Mouse (Mus musculus): ENCODE measurements around the gene Ablim1.

Gene Ablim1

DNA sequence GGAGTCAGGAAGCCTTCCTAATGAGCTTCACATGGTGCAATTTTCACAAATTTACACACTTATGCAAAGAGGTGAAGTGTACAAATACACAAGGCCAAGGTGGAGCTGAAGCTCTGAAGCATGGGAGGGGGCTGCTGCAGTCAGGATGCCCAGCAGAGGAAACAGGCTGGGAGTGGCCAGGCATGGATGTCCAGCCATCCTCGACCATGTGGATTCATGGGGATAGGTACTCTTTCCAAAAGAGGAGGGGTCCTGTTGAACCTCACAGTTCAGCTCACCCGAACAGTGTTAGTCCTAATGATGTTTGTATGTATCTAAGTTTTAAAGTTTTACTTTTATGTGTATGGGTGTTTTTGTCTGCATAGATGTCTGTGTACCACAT lies 190.6 kb downstream of the Ablim1 start:
- DNase-seq (ENCODE audit: low read depth): no peak

DNA sequence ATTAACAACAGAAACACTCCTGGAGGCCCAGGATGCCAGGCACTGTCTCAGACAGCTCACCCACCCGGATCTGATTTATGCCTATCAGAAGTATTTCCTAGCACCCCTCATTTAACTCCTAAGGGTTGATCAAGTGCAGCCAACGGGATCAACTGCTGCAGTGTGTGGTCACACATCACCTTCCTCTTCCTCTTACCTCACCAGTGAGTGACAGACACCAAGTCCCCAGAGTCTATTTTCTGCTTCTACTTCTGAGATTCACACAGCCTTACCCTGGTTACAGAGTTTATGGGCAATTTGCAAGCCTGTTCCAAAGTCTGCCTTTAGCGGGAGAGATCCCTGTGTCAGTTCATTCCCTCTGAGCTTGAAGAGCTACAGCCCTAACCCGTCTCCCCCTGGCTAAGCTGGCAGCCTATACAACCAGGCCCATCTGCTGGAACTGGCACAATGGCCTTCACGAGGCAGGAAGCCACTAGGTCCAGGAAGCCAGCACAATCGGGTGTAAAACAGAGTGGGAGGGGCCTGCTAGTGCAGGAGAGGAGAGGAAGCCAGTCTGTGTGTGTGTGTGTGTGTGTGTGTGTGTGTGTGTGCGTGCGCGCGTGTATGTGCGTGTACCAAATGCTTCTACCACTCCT lies 191.1 kb downstream of the Ablim1 start:
- DNase-seq (ENCODE audit: low read depth): no peak

DNA sequence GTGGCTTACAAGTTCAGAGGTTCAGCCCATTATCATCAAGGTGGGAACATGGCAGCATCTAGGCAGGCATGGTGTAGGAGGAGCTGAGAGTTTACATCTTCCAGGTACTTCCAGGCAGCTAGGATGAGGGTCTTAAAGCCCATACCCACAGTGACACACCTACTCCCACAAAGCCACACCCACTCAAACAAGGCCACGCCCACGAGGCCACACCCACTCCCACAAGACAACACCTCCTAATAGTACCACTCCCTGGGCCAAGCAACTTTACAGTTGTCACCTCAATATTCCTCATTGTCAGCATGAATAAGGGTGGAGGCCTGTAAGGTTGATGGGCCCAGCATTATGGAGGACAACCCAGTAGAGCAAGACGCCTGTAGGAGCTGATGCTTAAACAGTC lies 192.5 kb downstream of the Ablim1 start:
- no peak for DNase-seq (ENCODE audit: low read depth)

DNA sequence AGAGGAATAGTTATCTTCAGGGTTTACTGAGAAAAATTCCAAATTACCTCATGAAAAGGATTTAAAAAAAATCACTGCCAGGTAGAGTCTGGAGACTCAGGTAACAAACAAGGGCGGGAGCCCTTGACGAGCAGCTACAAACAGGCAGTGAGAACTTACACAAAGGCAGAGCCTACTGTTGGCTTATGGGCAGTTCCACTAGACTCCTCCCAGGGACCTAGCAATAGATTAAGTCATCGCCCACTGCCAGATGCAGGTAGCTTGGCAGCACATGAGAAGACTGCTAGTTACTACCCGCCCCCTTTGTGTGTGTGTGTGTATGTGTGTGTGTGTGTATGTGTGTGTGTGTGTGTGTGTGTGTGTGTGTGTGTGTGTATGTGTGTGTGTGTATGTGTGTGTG lies 193.7 kb downstream of the Ablim1 start:
- DNase-seq (ENCODE audit: low read depth): no peak

DNA sequence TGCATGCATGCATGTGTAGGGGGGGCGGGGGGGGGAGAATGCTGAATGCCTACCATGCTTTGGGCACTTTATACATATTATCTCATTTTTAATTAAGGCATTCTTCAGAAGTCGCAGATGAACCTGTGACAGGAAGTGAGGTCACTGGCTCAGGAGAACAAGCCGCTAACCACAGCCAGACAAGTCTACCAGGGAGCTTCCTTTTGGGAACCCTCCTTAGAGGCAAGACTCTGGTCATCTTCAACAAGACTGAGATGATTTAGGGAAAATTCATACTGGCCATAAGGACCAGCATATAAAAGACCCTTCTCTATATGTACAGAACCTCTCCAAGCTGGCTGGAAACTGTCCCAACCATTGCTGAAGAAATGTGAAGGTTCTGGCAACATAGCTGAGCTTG lies 195.1 kb downstream of the Ablim1 start:
- no peak for DNase-seq (ENCODE audit: low read depth)

DNA sequence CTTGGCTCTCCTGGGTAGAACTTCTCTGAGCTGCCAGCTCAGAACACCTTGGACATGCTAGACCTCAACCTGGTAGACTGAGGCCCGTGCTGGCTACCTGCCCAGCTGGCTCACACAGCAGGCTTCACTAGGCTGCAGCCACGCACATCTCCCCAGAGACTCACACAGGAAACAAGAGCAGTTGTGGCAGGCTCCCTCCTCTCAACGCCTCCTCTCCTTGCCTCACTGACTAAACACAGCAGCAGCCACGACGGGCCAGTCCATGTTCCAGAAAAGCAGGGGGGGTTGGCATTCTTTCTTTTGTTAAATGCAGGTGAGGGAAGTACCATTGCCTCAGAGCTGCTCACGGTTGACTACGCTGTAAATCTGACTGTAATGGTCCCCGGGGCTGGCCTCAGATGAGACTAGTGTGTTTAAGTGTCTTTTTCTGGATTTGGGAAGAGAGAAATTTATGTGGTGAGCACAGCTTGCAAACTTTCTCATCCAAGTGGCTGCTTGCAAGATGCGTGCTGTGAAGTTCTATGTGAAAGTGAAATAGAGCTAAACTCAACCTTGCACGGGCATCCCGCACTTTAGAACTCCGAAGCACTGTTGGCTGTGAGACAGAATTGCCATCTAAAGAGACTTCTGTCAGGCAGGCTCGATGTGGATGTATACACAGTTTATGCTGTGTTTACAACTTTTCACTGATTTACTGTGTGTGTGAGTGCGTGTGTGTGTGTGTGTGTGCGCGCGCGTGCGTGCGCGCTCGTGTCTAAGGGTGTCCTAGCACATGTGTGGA lies 195.7 kb downstream of the Ablim1 start:
- DNase-seq (ENCODE audit: low read depth): no peak

DNA sequence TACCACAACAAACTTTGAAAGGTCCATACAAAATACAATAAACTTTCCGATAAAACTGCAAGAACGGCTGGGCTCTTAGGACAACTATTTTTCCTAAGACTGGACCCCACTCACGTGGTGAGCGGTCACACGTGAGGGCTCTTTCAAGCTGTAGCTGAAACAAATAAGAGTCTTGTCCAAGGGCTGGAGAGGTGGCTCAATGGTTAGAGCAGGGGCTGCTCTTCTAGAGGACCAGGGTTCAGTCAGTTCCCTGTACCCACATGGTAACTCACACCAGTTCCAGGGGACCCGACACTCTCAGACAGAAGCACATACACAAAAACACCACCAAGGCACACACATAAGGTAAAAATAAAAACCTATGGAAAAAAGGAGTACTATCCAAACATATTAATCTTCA lies 197.0 kb downstream of the Ablim1 start:
- DNase-seq (ENCODE audit: low read depth): no peak

DNA sequence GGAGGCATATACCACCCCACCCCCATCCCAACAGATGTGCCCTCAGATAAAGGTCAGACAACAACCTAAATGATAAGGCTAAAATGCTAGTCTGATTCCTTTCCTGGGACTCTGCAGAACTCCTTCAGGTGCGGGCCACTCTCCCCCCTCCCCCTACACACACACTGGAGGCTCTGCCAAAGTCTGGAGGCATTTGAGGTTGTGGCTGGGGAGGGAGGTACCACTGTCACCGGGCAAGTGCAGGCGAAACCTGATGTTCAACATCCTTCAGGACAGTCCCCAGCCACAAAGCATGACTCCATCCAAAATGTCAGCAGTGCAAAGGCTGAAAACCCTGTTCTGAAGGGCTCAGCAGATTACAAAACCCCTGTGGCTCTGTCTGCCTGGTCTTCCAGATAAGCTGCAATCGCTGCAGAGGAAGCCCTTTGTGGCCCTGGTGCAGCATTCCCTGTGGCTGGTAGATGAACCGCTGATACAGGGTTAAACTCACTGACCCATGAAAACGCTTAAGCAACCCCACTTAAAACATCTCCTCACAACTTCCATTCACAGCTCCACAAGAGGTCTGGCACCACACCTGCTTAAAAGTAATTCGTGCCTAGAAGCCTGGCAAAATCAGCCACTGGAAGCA lies 197.7 kb downstream of the Ablim1 start:
- no peak for DNase-seq (ENCODE audit: low read depth)

DNA sequence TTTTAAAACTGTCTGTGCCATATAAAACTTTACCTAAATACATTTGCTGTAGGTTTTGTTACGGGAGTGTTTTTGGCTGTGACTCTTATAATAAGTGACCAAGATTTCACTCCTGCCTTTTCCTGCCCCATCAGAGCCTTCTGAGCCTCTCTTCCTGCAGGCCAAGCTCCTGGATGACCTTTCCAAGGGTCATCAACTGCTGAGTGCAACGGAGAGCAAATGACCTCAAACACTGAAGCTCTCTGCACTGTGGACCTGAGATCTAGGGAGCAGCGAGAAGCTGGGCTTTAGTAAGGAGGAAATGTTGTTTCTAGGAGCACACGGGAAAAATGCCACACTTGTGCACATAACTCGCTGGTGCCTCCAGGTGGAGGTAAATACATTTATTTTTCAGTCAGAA lies 199.0 kb downstream of the Ablim1 start:
- no peak for DNase-seq (ENCODE audit: low read depth)

DNA sequence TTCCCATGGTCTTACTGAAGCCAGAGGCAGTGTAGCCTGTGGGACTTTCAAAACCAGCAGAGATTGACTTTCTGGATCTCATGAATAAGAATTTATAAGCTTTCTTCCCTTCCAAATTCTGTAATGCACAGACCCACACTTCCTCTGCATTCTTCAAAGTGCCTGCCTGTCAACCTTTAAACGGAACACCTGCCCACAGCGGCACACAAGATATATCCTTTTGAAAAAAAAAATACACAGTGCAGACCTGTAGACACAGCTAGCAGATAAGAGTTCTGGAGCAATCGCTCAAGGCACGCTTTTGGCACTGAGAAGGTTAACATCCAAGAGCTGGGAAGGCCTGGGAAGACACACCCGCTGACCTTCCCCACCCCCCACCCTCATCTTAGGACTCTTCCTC lies 199.8 kb downstream of the Ablim1 start:
- DNase-seq (ENCODE audit: low read depth): no peak

DNA sequence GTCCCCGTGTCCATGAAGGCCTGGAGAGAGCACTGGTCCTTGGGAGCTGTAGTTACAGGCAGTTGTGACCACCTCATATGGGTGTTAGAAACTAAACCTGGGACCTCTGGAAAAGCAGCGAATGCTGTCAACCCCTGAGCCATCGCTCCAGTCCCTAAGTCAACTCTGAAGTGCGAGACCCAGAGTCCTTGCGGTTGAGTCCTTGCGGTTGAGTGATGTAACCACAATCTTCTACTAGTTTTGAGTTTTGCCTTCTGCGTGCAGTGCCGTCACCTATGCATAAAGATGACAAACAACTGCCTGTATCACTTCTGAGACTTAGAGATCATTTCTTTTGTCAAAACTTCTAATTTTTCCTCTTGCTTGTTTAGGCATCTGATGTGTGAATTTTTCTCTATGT lies 200.7 kb downstream of the Ablim1 start:
- no peak for DNase-seq (ENCODE audit: low read depth)

DNA sequence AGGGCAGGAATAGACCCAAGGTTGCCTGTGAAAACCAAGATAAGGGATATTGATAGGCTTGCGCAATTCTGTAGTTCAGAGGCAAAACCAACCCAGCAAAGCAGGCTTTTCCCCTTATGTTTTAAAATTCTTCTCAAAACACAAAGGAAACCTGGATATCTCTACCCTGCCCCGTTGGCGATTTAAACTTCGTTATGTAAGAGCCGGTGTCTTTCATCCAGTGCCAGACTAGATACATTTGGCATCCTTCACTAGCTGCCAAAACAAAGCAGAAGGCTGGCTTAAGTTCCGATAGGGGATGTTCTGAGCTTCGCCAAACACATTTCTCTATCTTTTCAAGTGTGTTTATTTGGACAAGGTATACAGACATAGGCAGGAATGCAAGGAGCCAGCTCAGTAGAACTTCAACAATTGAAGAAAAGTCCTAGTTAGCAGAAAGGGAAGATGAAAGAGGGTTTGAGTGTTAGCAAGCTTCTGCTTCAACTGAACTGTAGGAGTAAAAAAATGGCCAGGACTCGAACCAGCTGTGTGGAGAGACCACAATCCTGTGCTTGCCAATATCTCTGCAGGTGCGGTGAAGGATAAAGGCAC lies 201.8 kb downstream of the Ablim1 start:
- no peak for DNase-seq (ENCODE audit: low read depth)

DNA sequence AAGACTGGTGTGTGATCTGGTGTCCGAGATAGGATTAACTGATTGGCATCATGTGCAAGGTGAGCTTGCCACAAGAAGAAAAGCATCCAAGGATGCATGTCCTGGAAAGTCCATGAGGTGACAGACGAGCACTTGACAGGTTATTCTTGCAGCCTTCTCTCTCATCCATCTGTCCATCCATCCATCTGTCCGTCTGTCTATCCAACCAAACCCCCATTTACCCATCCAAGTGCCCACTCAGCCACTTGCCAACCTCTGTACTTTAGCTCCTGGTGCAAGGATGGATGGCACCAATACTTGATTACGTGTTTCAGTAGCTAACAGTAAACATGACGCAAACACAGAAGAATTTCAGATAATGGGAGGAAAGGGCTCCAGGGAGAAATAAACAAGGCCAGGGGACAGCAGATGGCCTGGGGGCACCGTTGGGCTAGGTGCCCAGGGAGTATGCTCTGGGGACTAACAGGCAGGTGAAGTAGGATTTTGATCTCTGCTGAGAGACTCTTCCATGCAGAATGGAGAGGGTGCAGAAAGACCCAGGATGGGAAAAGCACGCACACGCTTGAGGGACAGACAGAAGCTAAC lies 202.4 kb downstream of the Ablim1 start:
- no peak for DNase-seq (ENCODE audit: low read depth)

DNA sequence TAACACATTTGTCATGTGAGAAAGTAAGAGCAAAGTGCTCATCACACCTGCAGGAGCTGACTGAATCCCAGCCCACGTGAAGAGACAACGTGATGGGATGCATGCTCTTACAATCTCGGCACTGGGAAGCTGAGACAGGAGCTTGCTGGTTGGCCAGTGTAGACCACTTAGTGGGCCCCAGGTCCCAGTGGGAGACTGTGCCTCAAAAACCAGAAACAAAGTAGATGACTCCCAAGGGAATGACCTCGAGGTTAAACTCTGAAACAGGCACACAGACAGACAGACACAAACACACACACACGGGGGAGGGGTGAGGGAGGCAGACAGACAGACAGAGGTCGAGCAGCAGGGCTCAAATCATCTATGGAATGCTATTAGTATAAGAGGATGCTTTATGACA lies 203.4 kb downstream of the Ablim1 start:
- DNase-seq (ENCODE audit: low read depth): no peak

DNA sequence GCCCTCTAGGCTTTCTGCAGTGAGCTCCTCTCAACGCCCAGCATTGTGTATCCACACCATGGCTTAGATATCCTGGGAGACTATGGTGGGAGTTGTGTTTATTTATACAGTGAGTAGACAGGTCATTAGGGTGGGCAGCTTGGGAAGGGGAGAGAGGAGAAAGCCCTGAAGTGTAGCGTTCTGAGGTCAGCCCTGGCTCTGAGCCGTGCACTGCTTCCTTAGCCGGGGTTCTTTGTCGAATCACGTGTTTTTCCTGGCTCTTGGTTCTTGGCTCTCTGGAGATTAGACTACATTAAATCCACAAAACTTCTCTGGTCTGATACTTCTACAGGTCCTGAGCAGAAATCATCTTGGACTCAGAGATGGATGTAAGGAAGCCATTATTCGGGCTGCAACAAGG lies 205.1 kb downstream of the Ablim1 start:
- DNase-seq (ENCODE audit: low read depth): no peak

DNA sequence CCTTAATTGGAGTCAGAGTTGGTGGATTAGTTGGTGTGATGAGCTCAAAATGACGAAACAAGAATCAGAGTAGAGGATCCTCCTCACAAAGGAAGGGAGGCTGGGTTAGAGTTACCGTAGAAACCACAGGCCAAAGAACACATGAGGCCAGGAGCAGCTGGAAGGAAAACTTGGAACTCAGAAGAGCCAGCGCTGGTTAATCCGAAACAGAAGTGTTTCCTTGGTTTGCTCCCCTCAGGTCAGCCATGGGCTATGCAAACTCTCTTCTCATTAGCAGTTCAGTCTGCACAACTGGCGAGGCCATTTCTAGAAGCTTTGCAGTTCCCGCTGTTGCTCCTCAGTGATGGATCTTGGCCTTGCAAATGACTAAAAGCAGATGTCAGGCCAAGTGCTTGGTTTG lies 208.2 kb downstream of the Ablim1 start:
- no peak for DNase-seq (ENCODE audit: low read depth)

DNA sequence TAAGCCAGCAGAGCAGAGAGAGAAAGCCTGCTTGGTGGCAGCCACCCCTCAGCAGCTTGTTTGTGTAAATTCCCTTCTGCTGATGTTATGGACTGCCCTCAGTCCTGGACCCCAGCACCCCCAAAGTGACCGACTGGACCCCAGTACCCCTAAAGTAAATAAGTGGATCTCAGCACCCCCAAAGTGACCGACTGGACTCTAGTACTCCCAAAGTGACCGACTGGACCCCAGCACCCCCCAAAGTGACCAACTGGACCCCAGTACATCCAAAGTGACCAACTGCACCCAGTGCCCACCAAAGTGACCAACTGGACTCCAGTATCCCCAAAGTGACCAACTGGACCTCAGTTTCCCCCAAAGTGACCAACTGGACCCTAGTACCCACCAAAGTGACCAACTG lies 208.7 kb downstream of the Ablim1 start:
- no peak for DNase-seq (ENCODE audit: low read depth)

DNA sequence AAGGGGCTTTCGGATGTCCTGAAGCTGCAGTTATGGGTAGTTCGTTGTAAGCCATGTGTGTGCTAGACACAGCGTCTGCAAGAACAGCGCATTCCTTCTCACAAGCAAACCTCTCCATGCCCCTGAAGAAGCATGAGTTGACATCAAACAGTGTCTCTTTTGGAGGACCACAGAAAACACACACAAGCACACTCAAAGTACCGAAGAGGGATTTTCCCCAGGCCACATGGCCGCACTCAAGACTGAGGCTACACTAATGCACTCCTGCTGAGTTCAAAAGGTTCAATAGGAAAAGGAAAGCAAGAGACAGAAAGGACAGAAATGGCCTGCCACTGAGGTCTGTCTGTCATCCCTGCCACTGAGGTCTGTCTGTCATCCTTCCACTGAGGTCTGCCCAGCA lies 209.6 kb downstream of the Ablim1 start:
- DNase-seq (ENCODE audit: low read depth): no peak

DNA sequence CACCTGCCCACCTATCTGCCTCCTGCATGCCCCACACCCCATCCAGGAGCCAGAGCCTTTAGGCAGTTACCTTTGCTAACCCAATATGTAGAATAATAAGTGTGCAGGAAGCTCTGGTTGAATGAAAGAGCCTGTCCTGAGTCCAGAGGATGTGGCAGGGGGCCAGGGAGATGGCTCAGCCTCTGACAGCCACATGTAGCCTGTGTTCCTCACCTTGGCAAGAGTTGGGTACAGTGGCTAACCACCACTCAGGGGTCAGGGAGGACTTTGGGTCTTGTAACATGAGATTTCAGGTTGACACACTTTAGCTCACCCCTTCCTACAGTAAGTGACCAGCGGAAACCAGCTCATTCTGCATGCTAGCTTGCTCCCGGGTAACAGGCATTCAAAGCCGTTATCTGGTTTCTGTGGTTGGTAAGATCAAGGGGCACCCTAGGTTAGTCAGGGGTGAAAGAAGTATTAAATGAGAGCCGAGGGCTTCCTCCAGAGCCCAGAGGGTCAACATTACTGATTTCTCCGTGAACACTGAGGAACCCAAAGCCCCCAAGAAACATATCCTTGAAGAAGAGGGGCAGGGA lies 210.5 kb downstream of the Ablim1 start:
- DNase-seq (ENCODE audit: low read depth): no peak

DNA sequence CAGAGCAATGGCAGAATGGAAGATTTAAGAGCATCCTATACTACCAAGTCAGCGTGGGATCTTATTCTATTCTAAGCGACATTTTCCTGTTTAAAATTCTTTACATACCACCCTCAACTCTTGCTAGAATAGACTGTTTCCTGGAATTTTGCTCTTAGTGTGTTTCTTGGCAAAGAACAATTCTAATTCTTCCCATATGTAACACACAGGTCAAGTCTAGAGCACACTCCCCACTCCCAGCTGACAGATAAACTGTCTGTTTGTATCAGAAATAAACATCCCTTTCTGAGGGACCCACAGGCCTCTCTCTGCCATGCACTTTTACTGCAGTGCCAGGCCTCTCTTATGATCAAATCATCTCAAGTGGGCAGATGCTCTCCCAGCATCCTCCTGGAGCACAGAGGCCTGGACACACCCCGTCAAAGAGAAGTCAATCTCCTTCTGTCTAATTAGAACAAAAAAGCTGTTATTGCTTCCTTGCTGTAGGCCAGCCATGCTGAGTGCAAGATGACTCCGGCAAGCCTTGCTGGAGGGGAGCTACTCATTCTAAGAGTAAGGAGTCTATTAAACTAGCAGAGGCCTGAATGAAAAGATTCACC lies 211.3 kb downstream of the Ablim1 start:
- no peak for DNase-seq (ENCODE audit: low read depth)

DNA sequence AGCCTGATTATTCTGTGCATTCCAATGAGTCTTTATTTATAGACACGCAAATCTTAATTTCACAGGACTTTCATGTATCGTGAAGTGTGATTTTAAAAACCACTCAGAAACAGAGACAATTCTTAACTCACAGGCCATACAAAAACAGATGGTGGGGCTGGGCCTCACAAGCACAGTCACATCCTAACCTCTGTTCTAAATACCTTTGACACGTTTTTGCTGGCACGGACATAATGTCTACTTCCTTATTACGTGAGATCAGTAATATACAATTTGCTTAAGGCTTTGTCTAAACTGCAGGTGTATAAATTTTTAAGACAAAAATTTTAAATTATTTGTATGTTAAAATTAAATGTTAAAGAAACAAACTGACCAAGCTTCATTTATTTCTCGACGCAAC lies 212.7 kb downstream of the Ablim1 start:
- no peak for DNase-seq (ENCODE audit: low read depth)

Measured in fibroblast of lung, adult 2 months (primary cell).